Mouse (Mus musculus) monocyte, adult 2 months (primary cell): Measurements from ENCODE around the gene 1700012B07Rik.

ENCODE experiments used
- DNase-seq, 2 experiments: peaks; one replicate each; pipeline ENCODE4 v3.0.0; 2022; ENCODE audit warnings: low spot score in 2 of 2, low read depth in 1 of 2

The 1700012B07Rik gene

DNA sequence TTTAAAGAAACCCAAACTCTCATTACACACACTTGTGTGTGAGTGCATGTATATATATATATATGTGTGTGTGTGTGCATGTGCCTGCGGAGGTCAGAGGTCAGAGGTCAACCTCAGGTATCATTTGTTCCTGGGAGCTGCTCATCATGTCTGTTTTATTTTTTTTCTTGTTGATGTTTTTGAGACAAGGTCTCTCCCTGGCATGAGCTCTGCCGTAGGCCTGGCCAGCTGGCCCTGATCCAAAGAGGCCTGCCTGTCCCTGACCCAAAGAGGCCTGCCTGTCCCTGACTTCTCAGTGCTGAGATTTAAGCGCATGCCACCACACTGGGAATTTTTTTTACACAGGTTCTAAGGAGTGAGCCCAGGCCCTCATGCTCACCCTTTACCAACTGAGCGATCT is 24.1 kb upstream of the 1700012B07Rik start:
- no peak for DNase-seq

DNA sequence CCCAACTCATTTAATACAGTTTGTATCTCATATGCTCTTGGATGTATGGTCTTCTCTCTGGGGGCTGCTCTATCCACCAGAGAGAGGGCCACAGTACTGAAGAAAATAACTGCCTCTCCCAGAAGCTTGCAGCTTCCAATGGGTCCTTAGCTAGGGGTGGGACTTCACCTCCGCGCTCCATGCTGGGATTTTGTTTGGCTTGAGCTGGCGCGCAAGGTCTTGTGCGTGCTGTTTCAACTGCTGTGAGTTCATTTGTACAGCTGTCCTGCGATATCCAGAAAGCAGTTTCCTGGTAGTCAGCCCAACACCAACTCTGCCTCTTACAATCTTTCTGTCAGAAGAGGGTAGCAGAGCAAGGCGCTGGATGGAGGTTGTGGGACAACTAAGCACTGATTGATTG is 18.5 kb upstream of the 1700012B07Rik start:
- no peak for DNase-seq

DNA sequence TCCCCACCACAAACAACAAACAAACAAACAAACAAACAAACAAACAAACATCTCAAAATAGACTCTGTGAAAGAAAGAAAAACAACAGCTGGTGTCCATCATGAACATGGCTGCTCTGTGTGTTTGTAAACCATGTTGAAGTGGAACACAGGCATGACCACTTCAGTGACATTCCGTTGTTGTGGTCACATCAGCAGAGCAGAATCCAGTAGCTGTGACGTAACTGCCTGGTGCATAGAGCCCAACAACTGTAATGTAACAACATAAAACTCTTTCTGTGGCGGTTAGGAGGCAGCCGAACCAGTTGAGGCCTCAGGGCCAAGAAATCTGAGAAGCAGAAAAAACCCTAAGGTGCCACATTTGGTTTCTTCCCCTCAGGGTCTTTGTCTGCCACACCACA is 17.8 kb upstream of the 1700012B07Rik start:
- no peak for DNase-seq

GRCm38 (mm10) chr11:109844466-109844865 is 16.6 kb upstream of the 1700012B07Rik start:
- DNase-seq = no peak

GRCm38 (mm10) chr11:109830368-109830767 is 2.5 kb upstream of the 1700012B07Rik start:
- DNase-seq = no peak

GRCm38 (mm10) chr11:109822280-109822679 is 5.6 kb downstream of the 1700012B07Rik start:
- DNase-seq = no peak

DNA sequence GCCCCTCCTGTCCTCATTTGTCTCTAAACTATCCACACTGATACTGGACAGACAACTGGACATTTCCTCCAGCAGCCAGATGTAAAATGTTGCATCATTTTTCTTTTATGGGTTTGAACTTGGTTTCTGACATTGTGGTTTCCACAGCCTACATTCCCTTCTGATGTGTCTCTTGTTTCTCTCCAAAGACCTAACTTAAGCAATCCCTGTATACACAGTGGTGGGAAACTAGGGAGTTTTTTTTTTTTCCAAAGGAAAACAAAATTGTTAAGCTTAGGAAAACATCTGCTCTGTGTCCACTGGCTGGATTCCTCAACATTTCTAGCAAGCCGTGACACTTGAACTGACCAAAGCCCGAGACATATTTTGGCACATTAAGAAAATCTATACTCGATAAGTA is 10.4 kb downstream of the 1700012B07Rik start:
- DNase-seq = no peak

- no peak for DNase-seq
Measured at GRCm38 (mm10) chr11:109816911-109817310, 10.9 kb downstream of the 1700012B07Rik start.

- DNase-seq = no peak
Measured at GRCm38 (mm10) chr11:109811721-109812120, 16.1 kb downstream of the 1700012B07Rik start.

DNA sequence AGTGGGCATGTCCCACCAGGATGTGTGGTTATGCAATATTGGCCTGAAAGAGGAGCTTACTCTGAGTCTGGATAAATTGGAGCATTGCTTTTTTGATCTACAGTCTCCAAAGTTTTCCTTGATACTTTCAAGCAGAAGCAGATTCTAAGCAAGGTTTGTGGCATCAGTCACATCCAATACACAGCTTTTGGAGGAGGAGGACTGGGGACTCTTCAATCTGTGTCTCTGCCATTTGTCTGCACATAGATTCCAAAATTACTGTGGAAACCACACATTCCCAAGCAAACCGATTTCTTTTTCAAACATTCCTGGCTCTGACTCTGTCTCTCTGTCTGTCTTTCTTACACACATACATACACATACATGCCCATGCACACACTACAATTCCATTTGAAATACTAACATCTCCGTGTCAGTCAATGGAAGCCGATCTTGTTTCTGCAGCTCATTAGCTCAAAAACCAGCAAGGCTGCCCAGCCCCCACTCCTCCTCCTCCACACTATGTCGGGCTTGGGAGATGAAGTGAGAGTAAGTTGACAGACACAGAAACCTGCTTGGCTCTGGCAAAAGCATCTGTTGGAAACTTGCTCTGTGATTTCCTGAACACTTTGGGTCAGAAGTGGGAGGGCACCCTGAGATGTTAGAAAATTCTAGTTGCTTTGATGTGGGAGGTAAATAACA is 18.5 kb downstream of the 1700012B07Rik start:
- no peak for DNase-seq

GRCm38 (mm10) chr11:109801515-109801914 is 26.3 kb downstream of the 1700012B07Rik start:
- no peak for DNase-seq

DNA sequence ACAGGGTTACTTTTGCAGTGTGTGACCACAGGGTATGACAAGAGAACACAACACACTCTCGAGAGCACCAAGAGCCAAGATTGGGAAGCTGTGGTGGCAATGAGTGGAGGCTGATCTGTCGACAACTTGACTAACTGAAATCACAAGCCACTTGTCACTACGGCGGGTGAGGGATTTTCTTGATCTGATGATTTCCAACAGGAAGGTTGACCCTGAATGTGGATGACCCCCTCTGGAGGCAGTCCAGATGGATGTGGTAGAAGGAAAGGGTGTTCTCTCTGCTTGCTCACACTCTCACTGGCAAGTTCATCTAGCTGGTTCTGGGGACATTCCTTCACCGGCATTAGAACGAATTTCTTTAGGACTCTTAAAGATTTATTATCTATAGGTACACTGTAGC is 30.3 kb downstream of the 1700012B07Rik start:
- DNase-seq = no peak

DNA sequence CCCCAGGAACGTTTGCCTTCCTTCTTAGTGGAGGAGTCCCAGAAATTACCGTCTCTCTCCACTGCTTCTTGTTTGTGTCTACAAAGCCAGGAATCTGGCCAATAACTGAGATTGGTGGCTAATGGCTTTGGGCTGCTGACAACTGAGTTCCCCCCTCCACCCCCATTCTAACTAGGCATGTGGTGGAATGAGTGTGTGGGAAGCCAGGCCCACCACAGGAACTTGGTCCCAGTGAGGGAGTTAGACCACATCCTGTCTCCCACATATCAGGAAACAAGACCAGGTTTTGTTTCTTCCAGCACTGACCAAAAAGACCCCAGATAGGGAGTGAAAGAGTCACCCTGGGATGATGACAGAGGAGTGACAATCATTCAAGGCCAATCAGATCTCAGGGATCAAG is 32.3 kb downstream of the 1700012B07Rik start:
- DNase-seq = no peak

GRCm38 (mm10) chr11:109793578-109793977 is 34.3 kb downstream of the 1700012B07Rik start:
- no peak for DNase-seq

DNA sequence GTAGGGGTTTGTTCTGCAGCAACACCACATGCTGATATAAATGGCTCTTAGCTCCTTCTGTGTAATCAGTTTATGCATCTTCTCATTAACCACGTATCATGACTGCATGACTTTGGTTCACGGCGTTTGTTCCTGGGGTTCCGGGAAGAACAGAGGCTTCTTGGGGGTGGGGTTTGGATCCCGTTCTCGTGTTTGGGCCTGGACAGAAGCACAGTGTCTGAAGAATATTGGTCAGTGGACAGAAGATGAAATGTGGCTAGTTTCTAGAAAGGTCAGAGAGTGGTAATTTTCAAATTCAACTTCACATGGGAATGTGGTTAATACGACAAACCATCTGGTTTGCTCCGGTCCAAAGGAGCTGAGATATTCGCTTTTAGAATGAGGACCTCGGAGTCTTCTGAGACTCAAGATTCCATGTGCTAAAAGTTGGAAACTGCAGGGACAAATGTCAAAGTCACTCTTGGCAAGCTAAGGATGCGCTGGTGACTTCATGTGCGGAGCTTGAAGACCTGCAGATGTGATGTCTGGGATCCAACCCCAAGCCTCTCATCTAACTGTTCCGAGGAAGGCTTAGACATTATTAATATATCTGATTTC is 35.3 kb downstream of the 1700012B07Rik start:
- DNase-seq = no peak

- DNase-seq = no peak
Measured at GRCm38 (mm10) chr11:109791965-109792364, 35.9 kb downstream of the 1700012B07Rik start.

DNA sequence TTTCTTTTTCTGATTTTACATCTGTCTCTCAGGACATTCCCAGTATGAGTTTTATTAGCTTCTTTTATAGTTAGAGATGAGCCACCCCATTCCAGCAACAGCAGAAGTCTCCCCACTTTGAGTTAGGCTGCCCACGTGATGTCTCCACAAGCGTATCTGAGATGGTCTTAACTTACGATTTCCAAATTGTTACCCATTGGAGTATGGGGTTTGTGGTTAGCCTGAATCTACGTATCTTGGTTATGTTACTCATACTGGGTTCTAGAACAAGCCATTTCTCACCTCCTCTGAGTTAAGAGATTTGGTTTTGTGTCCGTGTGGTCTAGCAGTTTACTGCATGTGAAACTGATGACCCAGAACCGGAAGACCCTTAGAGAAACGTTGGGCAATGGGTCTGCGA is 37.6 kb downstream of the 1700012B07Rik start:
- DNase-seq = no peak

GRCm38 (mm10) chr11:109785392-109785791 is 42.5 kb downstream of the 1700012B07Rik start:
- no peak for DNase-seq

DNA sequence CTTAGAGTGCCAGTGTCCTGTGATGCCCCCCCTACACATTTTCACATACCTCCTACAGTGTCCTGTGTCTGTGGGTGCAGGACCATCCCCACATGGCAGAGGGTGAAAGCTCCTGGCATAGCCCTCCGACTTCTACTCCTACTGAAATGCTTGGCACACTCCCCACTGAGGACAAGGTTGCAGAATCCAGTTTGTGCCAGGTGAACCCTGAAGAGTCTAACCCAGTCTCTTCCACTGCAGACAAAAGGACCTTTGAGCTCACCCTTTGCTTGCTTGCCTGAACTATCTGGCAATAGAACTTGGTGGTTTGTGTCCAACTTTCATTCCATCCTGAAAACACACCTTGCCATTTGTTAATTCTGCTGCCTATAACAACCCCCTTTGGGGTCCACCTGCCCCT is 56.5 kb downstream of the 1700012B07Rik start:
- DNase-seq = no peak

DNA sequence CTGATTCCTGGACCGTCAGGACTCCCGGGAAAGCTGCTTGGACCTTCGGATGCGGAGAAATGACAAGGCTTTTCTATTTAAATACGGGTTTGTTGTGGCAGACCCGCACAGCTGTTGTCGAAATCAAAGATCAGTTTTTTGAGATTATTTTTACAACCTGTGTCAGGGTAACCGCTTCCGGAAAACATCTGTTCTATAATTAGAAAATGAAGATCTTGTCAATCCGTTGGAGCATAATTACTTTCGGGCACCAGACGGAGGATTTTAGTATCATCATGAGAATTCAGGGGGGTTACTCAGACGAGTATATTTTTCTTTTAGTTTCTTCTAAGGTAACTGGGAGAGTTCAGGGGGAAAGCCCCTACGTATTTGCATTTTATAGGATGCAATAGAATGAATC is 57.7 kb downstream of the 1700012B07Rik start:
- DNase-seq = no peak

DNA sequence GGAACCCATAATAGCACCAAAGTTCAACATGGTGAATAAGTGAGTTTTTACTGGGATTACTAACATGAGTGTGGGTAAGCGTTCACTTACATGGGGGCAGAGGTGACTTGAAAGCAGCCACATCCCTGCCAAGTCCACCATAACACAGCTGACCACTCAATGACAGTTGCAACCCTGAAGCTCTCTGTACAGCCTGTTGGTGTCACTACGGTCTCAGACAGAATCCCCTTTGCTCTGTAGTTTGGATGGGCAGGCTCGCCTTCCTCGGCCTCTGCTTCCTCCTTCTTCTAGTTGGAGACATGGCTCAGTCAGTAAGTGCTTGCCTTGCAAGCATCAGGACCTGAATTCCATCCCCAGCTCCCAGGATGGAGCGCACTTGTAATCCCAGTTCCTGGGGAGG is 58.8 kb downstream of the 1700012B07Rik start:
- DNase-seq = no peak

- no peak for DNase-seq
Measured at GRCm38 (mm10) chr11:109760063-109760462, 67.8 kb downstream of the 1700012B07Rik start.

DNA sequence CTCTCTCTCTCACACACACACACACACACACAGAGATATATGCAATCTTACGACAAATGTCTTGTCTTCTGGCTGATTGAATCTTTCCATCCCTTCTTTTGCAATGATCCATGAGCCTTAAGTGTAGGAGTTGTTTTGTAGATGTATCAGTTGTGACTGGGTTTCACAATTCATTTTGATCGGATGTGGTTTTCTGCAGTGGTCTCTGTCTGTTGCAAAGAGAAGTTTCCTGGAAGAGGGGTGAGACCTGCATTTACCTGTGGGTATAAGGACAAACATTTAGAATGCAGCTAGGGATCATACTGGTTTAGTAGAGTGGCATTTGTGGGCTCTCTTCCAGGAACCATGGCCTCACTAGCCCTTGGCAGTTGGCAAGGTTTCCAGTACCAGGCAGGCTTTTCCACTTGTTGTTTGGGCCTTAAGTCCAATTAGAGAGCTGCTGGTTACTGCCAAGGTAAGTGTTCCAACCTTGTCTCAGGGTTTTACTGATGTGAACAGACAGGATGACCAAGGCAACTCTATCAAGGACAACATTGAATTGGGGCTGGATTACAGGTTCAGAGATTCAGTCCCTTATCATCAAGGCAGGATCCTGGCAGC is 69.1 kb downstream of the 1700012B07Rik start:
- no peak for DNase-seq
